Mouse (Mus musculus) cerebellum, postnatal 36 days (tissue): ENCODE measurements around the gene 9130213A22Rik.

Source experiments
- DNase-seq, 2 experiments: peaks; one replicate each; pipeline ENCODE4 v3.0.0; 2021 to 2022; ENCODE audit warnings: mixed read lengths in 2 of 2

The 9130213A22Rik gene

DNA sequence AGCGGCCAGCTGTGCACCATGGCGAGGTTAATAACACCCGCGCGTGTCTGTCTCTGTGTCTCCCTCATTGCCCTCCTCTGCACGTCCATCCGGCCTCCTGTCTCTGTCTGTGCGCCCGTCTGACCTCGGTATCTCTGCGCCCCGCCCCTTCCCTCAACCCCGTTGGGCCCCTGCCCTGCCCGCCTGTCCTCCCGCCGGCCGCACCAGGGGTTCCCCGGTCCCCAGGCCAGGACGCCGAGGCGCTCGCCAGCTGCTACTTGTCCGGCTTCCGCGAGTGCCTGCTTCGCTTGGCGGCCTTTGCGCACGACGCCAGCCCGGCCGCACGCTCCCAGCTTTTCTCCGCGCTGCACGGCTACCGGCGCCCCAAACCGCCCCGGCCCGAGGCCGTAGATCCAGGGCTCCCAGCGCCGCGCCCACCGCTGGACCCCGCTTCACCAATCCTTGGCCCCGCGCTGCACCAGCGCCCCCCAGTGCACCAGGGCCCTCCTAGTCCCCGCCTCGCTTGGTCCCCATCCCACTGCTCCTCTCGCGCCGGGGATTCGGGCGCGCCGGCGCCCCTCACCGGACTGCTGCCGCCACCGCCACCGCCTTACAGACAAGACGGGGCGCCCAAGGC, at the start of gene 9130213A22Rik:
9130213A22Rik (minus strand) TSS at position 254 of the 616 bp plus-strand sequence.
- peak; percentile 77 to 81 for DNase-seq

DNA sequence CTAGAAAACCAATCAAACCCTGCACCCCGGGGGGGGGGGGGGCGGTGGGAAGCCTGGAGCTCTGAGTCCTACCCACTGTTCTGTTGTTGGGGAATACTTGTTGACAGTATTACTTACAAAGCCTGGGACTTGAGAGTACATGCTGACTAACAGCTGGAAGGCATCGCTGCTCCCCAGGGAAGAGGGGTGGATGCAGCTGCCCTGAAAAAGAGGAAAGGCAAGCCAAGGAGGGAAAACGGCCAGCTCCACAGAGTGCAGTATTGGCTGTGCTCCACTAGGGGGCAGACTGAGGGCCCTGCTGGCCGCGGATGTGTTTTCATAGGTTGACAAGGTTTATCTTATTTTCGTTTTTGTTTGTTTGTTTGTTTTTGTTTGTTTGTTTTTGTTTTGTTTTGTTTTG, 49.2 kb upstream of the 9130213A22Rik start:
- peak; percentile 51 to 60 for DNase-seq

DNA sequence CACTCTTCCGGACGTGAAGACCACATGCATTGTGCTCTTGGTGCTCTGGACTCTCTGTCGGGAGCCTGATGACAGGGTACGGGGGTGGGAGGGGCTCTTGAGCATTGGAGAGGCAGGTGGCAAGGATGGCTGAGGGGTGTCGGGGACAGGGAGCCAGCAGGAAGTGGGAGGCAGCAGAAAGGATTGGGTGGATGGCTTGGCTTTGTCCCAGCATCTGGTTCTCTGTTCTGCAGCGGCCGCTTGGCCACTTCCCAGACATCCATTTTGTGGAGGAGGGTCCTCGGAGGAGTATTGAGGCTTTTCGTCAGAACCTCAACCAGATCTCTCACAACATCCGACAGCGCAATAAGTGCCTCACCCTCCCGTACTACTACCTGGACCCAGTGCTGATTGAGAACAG, 46.9 kb upstream of the 9130213A22Rik start:
- DNase-seq: no peak

DNA sequence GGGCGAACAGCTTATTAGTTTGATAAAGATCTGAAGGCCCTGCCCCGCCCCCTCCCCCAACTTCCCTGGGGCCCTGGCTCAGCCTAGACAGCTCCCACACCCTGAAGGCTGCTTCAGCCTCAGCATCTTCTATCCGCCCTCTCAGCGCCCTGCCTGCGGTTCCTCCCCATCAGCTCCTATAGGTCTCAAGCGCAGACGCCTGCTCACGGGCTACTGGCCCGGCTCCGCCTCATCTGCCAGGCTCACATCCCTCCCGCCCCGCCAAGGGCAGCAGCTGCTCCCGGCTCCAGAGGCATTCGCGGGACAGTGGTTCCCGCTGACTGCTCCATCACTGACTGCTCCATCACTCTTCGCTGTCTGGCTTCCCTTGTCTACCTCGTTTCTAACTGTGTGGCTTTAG, 34.4 kb upstream of the 9130213A22Rik start, which contains the start of gene Alox12b:
Alox12b (plus strand) TSS at position 190 of the 400 bp plus-strand sequence.
- DNase-seq: no peak

DNA sequence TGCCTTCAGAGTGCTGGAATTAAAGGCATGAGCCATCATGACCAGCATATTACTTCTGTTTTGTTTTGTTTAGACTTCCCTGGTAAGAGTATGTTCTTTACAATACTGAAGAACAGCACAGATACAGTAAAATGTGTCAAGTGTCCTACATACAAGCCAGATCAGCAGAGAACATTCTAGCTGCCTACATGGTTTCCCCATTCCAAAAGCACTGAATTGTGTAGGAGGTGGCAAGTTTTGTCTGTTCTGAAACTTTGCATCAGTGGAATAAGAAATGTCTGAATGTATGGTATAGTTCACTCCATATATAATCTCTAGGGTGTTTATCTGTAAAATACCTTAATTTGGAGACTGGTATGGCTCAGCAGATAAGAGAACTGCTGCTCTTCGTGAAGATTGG, 33.0 kb upstream of the 9130213A22Rik start:
- no peak for DNase-seq

DNA sequence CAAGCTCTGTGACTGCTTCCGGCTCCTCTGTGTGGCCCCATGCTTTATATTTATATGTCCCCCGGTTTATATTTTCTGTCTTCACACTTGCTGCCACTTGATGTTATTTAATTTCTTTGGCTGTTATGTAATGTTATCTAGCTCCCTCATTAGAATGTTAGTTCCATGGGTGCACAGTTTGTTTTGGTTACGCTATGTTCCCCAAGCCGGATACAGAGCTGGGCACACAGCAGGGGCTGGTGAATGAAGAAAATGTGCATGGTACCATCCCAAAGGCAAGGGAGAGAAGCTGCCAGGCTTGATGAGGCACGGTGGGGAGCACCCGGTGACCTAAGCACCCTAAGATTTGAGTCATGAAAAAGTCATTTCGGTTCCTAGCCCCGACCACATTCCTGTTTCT, 31.4 kb upstream of the 9130213A22Rik start:
- DNase-seq: no peak

DNA sequence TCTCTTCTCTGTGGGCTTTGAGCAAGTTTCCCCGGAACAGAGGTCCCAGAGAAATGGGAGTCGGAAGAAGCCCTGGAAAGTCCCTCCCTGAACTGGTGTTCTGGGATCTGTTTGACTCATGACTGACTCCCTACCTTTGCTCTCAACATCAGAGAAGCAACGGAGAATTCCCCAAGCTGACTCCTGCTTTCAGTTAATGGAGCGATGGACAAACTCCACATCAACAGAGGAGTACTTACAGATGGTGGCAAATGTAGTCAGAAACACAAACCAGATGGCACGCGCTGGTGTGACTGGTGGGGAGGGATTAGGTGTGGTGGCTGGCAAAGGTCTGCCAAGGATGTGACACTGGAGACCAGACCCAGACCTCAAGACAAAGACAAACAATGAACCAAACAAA, 28.6 kb upstream of the 9130213A22Rik start:
- no peak for DNase-seq

DNA sequence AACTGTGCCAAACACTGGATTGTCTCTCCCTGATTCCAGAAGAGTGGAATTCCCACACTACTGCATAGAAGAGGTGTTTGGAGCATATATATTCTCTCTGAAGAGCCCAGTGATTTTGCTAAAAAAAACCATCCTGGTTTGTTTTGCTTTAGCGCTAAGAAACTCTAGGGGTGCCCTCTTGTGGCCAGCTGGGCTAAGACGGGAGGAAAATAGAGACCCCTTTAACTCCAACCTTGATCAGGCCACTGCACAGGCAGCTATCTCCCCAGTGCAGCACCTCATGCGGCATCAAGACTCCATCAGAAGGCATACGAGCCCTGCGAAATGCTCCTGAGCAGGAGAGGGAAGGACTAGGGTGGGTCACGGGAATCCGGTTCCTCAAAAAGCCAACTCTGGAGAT, 28.1 kb upstream of the 9130213A22Rik start:
- peak; percentile 78 to 81 for DNase-seq

DNA sequence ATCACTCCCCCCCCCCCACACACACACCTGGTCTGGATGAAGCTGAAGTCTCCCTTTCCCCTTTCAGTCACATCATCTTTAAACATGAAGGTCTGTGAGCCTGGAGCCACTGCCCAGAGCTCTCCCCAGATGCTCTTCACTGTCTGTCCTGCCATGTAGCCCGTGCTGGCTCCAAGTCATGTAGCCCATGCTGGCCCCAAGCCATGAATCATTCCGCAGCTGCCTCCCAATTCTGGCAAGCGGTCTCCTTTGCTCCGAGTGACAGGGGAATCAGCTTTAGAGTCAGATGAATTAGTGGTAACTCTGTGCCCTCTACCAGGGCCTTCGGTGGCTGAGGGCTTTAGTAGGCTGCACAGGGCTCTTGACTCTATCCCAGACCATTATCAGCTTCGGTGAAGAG, 27.3 kb upstream of the 9130213A22Rik start:
- no peak for DNase-seq

DNA sequence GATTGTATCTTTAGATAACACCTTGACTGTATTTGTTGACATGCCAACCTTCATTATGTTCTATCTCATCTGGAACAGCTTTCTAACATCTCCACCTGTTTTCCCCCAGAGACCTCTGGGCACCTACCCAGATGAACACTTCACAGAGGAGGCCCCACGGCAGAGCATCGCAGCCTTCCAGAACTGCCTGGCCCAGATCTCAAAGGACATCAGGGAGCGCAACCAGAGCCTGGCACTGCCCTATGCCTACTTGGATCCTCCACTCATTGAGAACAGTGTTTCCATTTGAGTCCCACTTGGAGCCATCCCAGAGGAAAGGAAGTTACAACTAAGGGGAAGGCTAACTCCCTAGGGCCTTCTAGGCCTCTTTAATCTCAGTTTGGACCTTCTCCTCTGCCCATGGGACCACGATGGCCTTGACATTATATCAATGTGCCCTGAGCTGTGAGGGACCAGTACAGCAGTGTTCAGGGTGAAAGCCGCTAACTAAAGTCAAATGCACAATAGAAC, 26.1 kb upstream of the 9130213A22Rik start:
- peak; percentile 26 to 32 for DNase-seq

DNA sequence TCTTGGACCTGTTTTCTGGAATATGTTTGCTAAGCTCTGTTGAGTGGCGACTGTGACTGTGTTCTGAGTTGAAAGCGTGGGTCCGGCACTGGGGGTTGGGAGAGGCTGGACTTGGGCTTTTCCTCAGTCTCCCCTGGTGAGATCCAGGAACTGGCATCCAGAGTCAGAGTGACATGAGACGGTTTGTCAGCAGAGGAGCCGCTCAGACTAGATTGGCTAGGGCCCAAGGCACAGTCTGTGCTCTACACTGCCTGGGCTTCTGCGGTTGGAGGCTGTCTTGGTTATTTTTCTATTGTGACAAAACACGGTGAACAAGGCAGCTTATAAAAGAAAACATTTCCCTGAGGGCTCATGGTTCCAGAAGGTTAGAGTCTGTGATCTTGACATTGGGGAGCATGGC, 25.2 kb upstream of the 9130213A22Rik start:
- peak in 1 of 2 experiments; percentile 27 for DNase-seq

DNA sequence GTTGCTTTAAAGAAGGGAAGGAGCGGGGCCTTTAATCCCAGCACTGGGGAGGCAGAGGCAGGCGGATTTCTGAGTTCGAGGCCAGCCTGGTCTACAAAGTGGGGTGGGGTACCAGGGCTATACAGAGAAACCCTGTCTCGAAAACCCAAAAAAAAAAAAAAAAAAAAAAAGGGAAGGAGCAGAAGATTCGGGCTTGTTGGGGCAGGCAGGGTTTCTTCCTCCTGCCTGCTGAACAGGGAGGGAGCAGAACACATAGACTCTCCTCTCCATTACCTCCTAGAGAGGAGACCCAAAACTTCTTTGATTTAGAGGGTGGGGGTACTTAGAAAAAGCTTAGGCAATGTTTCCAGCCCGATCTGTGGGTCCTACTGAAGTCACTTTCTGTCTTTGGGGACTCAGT, 13.0 kb upstream of the 9130213A22Rik start:
- no peak for DNase-seq

DNA sequence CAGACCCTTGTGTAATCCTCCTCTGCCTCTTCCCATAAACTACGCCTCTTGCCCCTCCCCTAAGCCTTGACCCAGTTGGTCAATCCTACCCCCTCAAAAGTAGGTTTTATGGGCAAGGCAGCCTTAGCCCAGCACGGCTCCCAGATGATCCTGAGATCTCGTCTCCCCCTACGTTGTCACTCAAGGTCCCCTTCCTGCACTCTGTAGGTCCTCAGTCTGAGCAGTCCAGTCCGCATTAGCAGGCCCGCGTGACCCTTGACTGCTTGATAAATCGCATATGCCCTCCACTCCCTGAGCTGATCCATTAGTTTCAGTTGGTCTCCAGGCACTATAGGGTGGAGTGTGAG, 12.2 kb upstream of the 9130213A22Rik start:
- no peak for DNase-seq

DNA sequence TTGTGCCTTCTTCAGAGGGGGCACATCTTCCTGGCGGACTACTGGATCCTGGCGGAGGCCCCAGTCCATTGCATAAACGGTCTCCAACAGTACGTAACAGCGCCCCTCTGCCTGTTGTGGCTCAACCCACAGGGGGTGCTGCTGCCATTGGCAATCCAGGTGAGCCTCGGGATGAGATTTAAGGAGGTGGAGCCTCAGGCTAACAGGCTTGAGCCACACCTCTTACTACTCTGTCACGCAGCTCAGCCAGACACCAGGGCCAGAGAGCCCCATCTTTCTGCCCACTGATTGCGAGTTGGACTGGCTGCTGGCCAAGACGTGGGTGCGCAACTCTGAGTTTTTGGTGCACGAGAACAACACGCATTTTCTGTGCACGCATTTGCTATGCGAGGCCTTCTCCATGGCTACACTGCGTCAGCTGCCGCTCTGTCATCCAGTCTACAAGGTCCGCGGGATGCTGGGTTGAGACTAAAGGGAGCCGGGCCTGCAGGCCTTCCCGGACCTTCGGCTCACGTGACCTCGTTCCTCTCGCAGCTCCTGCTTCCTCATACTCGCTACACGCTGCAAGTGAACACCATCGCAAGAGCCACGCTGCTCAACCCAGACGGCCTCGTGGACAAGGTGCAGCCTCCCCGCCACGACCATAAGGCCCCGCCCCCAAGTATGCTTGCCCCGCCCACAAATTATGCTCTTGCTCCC, 11.7 kb upstream of the 9130213A22Rik start:
- DNase-seq: peak; percentile 64 to 65

DNA sequence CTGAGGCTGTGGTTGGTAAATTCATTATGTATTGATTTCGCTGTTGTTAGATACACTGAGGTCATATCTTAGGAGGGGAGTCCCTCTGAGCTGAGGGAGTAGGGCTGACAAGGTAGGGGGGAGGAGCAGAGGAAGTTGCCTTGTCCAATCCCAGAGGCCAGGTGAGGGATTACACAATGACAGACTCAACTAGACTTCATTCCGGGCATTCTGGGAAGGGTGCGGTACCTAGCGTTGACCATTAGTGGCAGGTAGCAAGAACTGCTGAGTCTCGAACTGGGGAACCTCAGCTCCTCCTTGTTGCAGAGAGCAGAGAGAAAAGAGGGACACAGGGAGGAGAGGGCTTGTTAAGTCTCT, 11.2 kb upstream of the 9130213A22Rik start:
- no peak for DNase-seq

DNA sequence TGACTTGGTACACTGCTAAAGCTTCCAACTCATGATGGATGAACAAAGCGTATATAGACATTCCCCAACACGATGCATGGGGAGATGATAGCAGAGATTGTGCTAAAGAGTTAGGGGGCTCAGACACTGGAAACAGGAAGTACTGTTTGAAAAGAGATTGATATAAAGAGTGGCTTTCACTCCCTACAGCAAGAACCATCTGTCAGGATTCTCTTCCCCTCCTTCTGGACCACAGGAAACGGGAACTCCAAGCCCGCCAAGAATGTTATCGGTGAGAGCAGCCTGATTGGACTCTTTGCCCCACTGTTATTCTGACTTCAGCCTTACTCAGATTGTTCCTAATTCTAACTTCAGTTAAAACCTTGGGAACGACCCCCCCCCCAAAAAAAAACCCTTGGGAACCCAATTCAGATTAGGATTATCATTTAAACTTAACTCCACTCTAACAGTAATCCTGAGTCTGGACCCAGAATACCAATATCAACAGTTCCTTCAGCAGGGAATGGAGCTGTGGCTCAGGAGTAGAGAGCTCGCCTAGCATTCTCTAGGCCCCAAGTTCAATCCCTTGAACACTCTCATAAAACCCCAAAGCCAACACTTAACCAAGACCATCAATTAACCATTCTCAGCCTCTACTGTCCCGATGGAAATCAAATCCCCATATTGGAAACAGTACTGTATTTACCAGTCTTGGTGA, 6.2 kb upstream of the 9130213A22Rik start:
- no peak for DNase-seq

DNA sequence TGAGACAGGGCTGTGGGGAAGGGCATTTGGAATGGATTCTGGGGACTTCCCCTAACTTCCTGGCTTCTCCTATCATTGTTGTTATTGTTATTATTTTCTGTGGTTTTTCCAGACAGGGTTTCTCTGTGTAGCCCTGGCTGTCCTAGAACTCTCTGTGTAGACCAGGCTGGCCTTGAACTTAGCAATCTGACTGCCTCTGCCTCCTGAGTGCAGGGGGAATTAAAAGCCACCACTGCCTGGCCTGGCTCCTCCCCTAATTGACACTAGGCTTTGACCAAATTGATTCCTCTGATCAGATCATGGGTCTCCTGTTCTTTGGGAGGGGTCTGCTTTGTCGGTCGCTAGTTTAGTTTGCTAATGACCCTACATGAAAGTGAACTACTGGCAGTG, 4.3 kb upstream of the 9130213A22Rik start:
- DNase-seq: no peak

DNA sequence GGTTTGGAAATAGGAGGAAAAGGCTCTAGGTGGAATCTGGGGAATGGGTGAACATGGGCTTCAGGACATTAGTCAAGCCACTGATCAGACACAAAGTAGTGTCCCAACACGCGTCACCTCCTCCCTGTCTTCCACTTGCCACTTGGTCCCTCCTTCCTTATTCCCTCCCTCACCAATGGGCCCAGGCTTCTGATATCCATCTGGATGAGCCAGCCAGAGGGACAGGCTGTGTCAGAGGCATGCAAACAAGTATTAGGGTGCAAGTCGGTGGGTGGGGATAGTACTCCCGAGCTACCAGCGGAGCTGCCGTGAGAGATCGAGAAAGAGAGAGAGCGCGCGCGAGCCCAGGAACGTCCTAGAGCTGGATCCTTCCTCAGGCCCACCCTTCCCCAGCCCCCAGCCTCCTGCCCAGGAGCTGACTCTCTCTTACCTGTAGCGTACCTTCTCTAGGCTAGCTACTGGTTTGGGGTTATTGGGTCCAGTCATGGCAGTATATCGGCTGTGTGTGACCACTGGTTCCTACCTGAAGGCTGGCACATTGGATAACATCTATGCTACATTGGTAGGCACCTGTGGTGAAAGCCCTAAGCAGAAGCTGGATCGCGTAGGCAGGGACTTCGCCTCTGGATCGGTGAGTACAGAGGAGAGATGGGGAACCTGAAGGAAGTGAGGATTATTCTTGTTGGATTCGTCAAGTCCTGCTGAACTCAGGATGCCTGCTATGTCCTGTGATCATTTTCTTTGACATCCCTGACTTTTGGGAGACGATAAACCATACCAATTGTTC, 3.7 kb upstream of the 9130213A22Rik start:
- DNase-seq: peak in 1 of 2 experiments; percentile 47

DNA sequence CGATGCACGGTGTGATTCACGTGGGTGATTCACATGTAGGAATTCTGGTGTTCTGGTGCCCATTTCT, 3.3 kb upstream of the 9130213A22Rik start, which contains the start of gene Aloxe3:
Aloxe3 (plus strand) TSS at position 45 of the 67 bp plus-strand sequence.
- DNase-seq: no peak

DNA sequence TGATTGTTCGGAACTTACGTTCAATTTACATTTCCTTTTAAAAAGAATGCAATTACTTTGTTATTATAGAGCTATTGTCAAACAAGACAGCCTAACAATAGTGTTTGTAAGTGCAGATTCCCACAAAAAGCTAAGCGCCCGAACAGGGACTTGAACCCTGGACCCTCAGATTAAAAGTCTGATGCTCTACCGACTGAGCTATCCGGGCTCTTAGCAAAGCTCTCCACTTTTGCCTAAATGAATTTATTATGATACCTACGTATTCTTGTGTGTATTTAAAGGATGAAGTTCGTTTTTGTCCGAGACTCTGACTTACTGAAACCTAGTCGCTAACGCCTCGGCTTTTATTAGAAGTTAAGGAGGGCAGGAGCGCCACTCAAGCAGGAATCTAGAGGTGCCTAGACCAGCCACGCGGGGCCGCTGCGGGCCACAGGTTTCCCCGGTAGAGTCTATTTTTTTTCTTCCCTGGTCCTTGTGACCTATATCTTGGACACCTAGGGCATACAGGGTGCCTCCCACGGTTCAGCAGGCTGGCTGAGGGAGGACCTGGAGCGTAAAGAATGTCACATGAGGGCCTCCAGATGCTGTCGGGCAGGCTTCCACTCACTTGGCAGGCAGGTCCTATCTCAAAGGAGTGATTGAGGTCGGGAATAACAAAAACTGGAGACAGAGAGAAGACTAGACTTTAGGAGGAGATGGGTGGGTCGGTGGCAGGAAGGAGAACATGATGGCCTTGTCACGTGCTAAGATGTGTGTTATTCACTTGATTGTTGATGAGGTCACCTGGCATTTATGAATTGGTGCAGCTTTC, 2.9 kb upstream of the 9130213A22Rik start:
- peak; percentile 83 to 86 for DNase-seq

DNA sequence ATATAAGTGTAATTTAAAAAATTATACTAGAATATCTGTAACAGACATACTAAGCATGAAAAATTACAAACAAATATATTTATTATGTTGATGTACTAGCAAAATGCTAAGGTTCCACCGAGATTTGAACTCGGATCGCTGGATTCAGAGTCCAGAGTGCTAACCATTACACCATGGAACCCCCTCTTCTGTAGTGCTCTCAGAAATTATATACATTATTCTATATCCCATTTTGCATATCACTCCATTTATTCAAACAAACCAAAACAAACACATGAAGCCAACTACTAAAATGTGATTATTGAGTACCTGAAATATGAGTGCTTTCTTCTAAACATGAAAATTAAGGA, 2.1 kb upstream of the 9130213A22Rik start:
- peak; percentile 62 to 80 for DNase-seq

DNA sequence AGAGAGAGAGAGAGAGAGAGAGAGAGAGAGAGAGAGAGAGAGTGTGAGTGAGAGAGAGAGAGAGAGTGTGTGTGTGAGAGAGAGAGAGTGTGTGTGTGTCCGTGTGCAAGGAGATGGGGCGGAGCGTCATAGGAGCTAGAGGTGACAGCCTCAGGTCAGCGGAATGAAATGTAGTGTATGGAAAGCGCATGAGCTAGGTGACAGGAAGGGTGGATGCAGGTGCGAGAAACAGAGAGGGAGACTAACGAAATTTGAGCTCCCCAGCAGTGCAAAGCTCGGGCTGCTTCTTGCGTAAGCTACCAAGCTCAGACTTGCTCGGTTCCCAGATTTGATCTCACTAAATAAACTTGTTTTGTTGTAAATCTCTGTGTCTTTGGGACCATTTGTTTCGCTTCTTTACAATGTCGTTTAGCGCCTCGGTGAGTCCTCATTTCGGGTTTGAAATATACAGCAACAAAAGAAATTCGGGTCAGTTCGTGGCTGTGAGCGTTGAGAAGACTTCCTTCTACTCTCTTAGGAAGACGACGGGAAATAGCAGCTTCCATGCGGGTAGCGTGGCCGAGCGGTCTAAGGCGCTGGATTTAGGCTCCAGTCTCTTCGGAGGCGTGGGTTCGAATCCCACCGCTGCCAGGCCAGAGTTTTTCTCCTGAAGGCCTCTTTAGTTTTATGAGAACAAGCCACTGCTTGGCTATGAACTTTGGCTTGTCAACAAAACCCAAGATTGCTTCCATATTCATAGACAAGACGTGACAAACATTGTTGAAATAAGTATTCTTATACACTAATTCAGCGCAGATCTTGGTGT, 1.5 kb upstream of the 9130213A22Rik start:
- peak; percentile 88 to 93 for DNase-seq
